Mouse (Mus musculus): ENCODE results near the gene Otulin.
A peak's percentile ranks its signal among the peaks of the same experiment; 100 is the strongest.

Otulin gene

GRCm38 (mm10) chr15:27551117-27552114, 79.1 kb downstream of the Otulin start:
- DNase-seq (ENCODE audit: extremely low read depth, low read depth) = no peak

GRCm38 (mm10) chr15:27550358-27550992, 80.0 kb downstream of the Otulin start:
- no peak for DNase-seq (ENCODE audit: extremely low read depth, low read depth)

GRCm38 (mm10) chr15:27549878-27550277, 80.6 kb downstream of the Otulin start:
- DNase-seq (ENCODE audit: extremely low read depth, low read depth) = no peak

GRCm38 (mm10) chr15:27549071-27549470, 81.4 kb downstream of the Otulin start:
- DNase-seq (ENCODE audit: extremely low read depth, low read depth) = no peak

GRCm38 (mm10) chr15:27548110-27548509, 82.4 kb downstream of the Otulin start:
- no peak for DNase-seq (ENCODE audit: extremely low read depth, low read depth)

GRCm38 (mm10) chr15:27545203-27545602, 85.3 kb downstream of the Otulin start:
- no peak for DNase-seq (ENCODE audit: extremely low read depth, low read depth)

- DNase-seq (ENCODE audit: extremely low read depth, low read depth) = no peak
These were observed 90.7 kb downstream of the Otulin start for GRCm38 (mm10) chr15:27539745-27540144.

GRCm38 (mm10) chr15:27537519-27538223, 92.8 kb downstream of the Otulin start:
- no peak for DNase-seq (ENCODE audit: extremely low read depth, low read depth)

- no peak for DNase-seq (ENCODE audit: extremely low read depth, low read depth)
These were observed 93.7 kb downstream of the Otulin start for GRCm38 (mm10) chr15:27536771-27537170.

GRCm38 (mm10) chr15:27536186-27536585, 94.3 kb downstream of the Otulin start:
- DNase-seq (ENCODE audit: extremely low read depth, low read depth) = no peak

- no peak for DNase-seq (ENCODE audit: extremely low read depth, low read depth)
These were observed 94.8 kb downstream of the Otulin start for GRCm38 (mm10) chr15:27535681-27536080.

- peak; percentile 5 for DNase-seq (ENCODE audit: extremely low read depth, low read depth)
These were observed 97.5 kb downstream of the Otulin start for GRCm38 (mm10) chr15:27533036-27533435.

- DNase-seq (ENCODE audit: extremely low read depth, low read depth) = no peak
These were observed 100.5 kb downstream of the Otulin start for GRCm38 (mm10) chr15:27530023-27530422.

- DNase-seq (ENCODE audit: extremely low read depth, low read depth) = no peak
These were observed 101.6 kb downstream of the Otulin start for GRCm38 (mm10) chr15:27528896-27529295.

- no peak for DNase-seq (ENCODE audit: extremely low read depth, low read depth)
These were observed 105.1 kb downstream of the Otulin start for GRCm38 (mm10) chr15:27525233-27526005.

GRCm38 (mm10) chr15:27519857-27520256, 110.6 kb downstream of the Otulin start:
- no peak for DNase-seq (ENCODE audit: extremely low read depth, low read depth)

GRCm38 (mm10) chr15:27518026-27518425, 112.5 kb downstream of the Otulin start:
- no peak for DNase-seq (ENCODE audit: extremely low read depth, low read depth)

GRCm38 (mm10) chr15:27516927-27517326, 113.6 kb downstream of the Otulin start:
- no peak for DNase-seq (ENCODE audit: extremely low read depth, low read depth)

- no peak for DNase-seq (ENCODE audit: extremely low read depth, low read depth)
These were observed 121.5 kb downstream of the Otulin start for GRCm38 (mm10) chr15:27508982-27509381.

- no peak for DNase-seq (ENCODE audit: extremely low read depth, low read depth)
These were observed 122.3 kb downstream of the Otulin start for GRCm38 (mm10) chr15:27508169-27508568.
